Mouse (Mus musculus) C2C12 (cell line): ENCODE results near the gene Pias3. TPM values are rescaled to one million over a fixed set of nuclear protein-coding genes. Genes with fewer than 3 reads are reported as not detected.

Experiments
- H3K27me3 ChIP-seq: one replicate; pipeline ENCODE4 v1.6.1; 2011; ENCODE audit not compliant: control insufficient read depth, insufficient read depth, insufficient read length
- H3K36me3 ChIP-seq: one replicate; pipeline ENCODE4 v1.6.1; 2011; ENCODE audit not compliant: control insufficient read depth, insufficient read depth
- H3K4me3 ChIP-seq: one replicate; pipeline ENCODE4 v1.5.1; 2011; ENCODE audit warnings: mild to moderate bottlenecking, control low read depth; ENCODE audit not compliant: poor library complexity, insufficient read depth, severe bottlenecking
- H3K79me2 ChIP-seq: one replicate; pipeline ENCODE4 v1.6.1; 2011; ENCODE audit not compliant: control insufficient read depth, insufficient read depth
- H3K79me3 ChIP-seq: one replicate; pipeline ENCODE4 v1.6.1; 2011; ENCODE audit warnings: low read depth, control low read depth
- H3ac ChIP-seq: one replicate; pipeline ENCODE3; 2011; ENCODE audit warnings: low read depth; ENCODE audit not compliant: control insufficient read depth, insufficient read length
- CEBPB ChIP-seq: IDR thresholded peaks from one replicate; pipeline ENCODE4 v1.6.1; 2011; ENCODE audit warnings: low read depth, mild to moderate bottlenecking, control low read depth, moderate library complexity
- CTCF ChIP-seq: IDR thresholded peaks from one replicate; pipeline ENCODE4 v1.5.1; 2011; ENCODE audit not compliant: control insufficient read depth, insufficient read depth, insufficient read length
- FOSL1 ChIP-seq: IDR thresholded peaks from one replicate; pipeline ENCODE4 v1.8.0; 2011; ENCODE audit warnings: mild to moderate bottlenecking, low read length; ENCODE audit not compliant: poor library complexity, insufficient read depth, severe bottlenecking
- MAX ChIP-seq: IDR thresholded peaks from one replicate; pipeline ENCODE4 v1.6.1; 2011; ENCODE audit warnings: mild to moderate bottlenecking, control low read depth
- MYOD1 ChIP-seq: IDR thresholded peaks from one replicate; pipeline ENCODE4 v1.6.1; 2011; ENCODE audit warnings: low read depth; ENCODE audit not compliant: control insufficient read depth, insufficient read length
- MYOG ChIP-seq: IDR thresholded peaks from one replicate; pipeline ENCODE4 v1.6.1; 2011; ENCODE audit not compliant: control insufficient read depth, insufficient read length; ENCODE audit errors: extremely low read depth
- USF1 ChIP-seq: IDR thresholded peaks from one replicate; pipeline ENCODE4 v1.6.1; 2011; ENCODE audit warnings: low read depth, mild to moderate bottlenecking, control low read depth, moderate library complexity
- polyA plus RNA-seq: library from polyadenylated mRNA; unstranded; fragments of >200 nt; fragmentation: generic; extraction: Trizol; gene quantifications from one replicate; pipeline ENCODE4 v1.2.1, GENCODE M21; 2012; ENCODE audit warnings: missing spikeins

The Pias3 gene
- polyA plus RNA-seq, 1 experiment: 19.2 TPM

DNA sequence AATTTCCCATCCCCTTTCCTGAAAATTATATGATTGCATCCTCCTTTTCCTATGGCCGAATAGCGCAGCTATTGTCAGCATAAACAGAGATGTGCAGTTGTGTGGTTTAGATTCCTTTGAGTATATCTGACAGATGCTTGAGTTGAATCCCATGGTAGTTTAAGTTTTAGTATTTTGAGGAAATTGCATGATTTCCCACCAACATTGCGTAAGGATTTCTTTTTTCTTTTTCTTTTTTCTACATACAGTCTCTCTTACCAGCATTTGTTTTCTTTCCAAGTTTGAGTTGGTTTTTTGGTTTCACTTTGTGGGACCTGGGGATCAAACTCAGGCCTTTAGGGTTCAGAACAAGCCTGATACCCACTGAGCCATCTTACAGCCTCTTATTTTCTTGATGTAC, 48.2 kb downstream of the Pias3 start:
- no peak overlapping the region for H3ac ChIP-seq
- no peak for TF ChIP-seq MYOG
- TF ChIP-seq USF1: no peak
- TF ChIP-seq MAX: no peak
- TF ChIP-seq CEBPB: no peak
- TF ChIP-seq CTCF: no peak
- no peak for TF ChIP-seq MYOD1
- TF ChIP-seq FOSL1: no peak
- H3K79me3 ChIP-seq: peaks cover 37% of the 10 kb centered on the region
- H3K36me3 ChIP-seq: no peaks in the 10 kb centered on the region
- H3K4me3 ChIP-seq: no peak overlapping the region
- H3K79me2 ChIP-seq: peaks cover 85% of the 10 kb centered on the region
- no peaks in the 10 kb centered on the region for H3K27me3 ChIP-seq

- Histone ChIP-seq H3K4me3 (no peak overlapping the region), H3ac (no peak overlapping the region), H3K27me3 (no peaks in the 10 kb centered on the region), H3K36me3 (no peaks in the 10 kb centered on the region), H3K79me2 (peaks cover 82% of the 10 kb centered on the region), H3K79me3 (peaks cover 31% of the 10 kb centered on the region)
- no peak for TF ChIP-seq FOSL1
- no peak for TF ChIP-seq MAX
- no peak for TF ChIP-seq MYOD1
- TF ChIP-seq CEBPB: no peak
- no peak for TF ChIP-seq USF1
- no peak for TF ChIP-seq MYOG
- no peak for TF ChIP-seq CTCF
Observed at GRCm38 (mm10) chr3:96746829-96747228, 50.6 kb downstream of the Pias3 start.

Other genes with a start within 250 kb of the Pias3 start
- not detected for gene BC107364, start 244.1 kb upstream of the Pias3 start, polyA plus RNA-seq
- gene Hfe2, start 171.2 kb upstream of the Pias3 start, polyA plus RNA-seq: 0.23 TPM
- 1.2 TPM for gene Txnip, start 138.4 kb upstream of the Pias3 start, polyA plus RNA-seq
- 0.20 TPM for gene Gm16253, start 119.4 kb upstream of the Pias3 start, polyA plus RNA-seq
- gene Polr3gl, start 102.2 kb upstream of the Pias3 start, polyA plus RNA-seq: 6.2 TPM
- gene Ankrd34a, start 99.7 kb upstream of the Pias3 start, polyA plus RNA-seq: 3.7 TPM
- 24.2 TPM for gene Lix1l, start 95.2 kb upstream of the Pias3 start, polyA plus RNA-seq
- gene Rbm8a, start 66.5 kb upstream of the Pias3 start, polyA plus RNA-seq: 80.3 TPM
- gene Pex11b, start 61.0 kb upstream of the Pias3 start, polyA plus RNA-seq: 19.9 TPM
- gene Gm42957, start 60.9 kb upstream of the Pias3 start, polyA plus RNA-seq: 0.01 TPM
- gene Itga10, start 50.8 kb upstream of the Pias3 start, polyA plus RNA-seq: 1.2 TPM
- 0.09 TPM for gene Ankrd35, start 26.3 kb upstream of the Pias3 start, polyA plus RNA-seq
- gene Nudt17, start 12.2 kb downstream of the Pias3 start, polyA plus RNA-seq: 3.2 TPM
- 36.1 TPM for gene Polr3c, start 31.2 kb downstream of the Pias3 start, polyA plus RNA-seq
- gene Rnf115, start 31.3 kb downstream of the Pias3 start, polyA plus RNA-seq: 13.5 TPM
- gene Pdzk1, start 132.9 kb downstream of the Pias3 start, polyA plus RNA-seq: not detected
- gene Cd160, start 133.0 kb downstream of the Pias3 start, polyA plus RNA-seq: 0.04 TPM
- 0.12 TPM for gene Gja5, start 208.3 kb downstream of the Pias3 start, polyA plus RNA-seq
- gene Gpr89, start 209.0 kb downstream of the Pias3 start, polyA plus RNA-seq: 17.7 TPM
- gene Gja8, start 229.6 kb downstream of the Pias3 start, polyA plus RNA-seq: not detected